Mouse (Mus musculus) ES-E14 (cell line): ENCODE data around the gene Hspa1a. TPM values are rescaled to one million over a fixed set of nuclear protein-coding genes. Genes with fewer than 3 reads are reported as not detected.

ENCODE experiments used
- DNase-seq: peaks from one replicate; pipeline ENCODE4 v3.0.0-alpha.2; 2013; ENCODE audit warnings: low read depth, low spot score
- H3K27ac ChIP-seq: 2 replicates; pipeline ENCODE4 v1.5.1; 2012; ENCODE audit warnings: low read depth, mild to moderate bottlenecking, low read length, moderate library complexity, mixed read lengths; ENCODE audit not compliant: poor library complexity, insufficient read depth, severe bottlenecking
- H3K36me3 ChIP-seq: 2 replicates; pipeline ENCODE4 v1.6.1; 2012; ENCODE audit warnings: mild to moderate bottlenecking, low read length, moderate library complexity, mixed read lengths; ENCODE audit not compliant: control insufficient read depth, poor library complexity, insufficient read depth, severe bottlenecking
- H3K4me1 ChIP-seq, 2 experiments: fragments of 150-350 bp in 1 of 2; sonication (generic) in 1 of 2; 2 replicates each; pipeline ENCODE4 v1.6.1; 2012; ENCODE audit warnings: low read length in 2 of 2, mild to moderate bottlenecking in 1 of 2, mixed read lengths in 1 of 2; ENCODE audit not compliant: control insufficient read depth in 2 of 2, insufficient read depth in 2 of 2, poor library complexity in 1 of 2
- H3K4me3 ChIP-seq, 2 experiments: fragments of 150-350 bp in 1 of 2; sonication (generic) in 1 of 2; 2 replicates each; pipeline ENCODE4 v1.5.1; 2012; ENCODE audit warnings: low read length in 2 of 2, low read depth in 1 of 2, mild to moderate bottlenecking in 1 of 2, mixed read lengths in 1 of 2; ENCODE audit not compliant: insufficient read depth in 1 of 2, poor library complexity in 1 of 2, severe bottlenecking in 1 of 2
- H3K9ac ChIP-seq: 2 replicates; pipeline ENCODE4 v1.6.1; 2012; ENCODE audit warnings: low read depth, mild to moderate bottlenecking, low read length, mixed read lengths; ENCODE audit not compliant: poor library complexity, insufficient read depth, severe bottlenecking
- H3K9me3 ChIP-seq: fragments of 150-350 bp; sonication (generic); 2 replicates; pipeline ENCODE4 v1.6.1; 2012; ENCODE audit warnings: low read depth, mild to moderate bottlenecking, low read length; ENCODE audit not compliant: control insufficient read depth, insufficient read depth
- CHD2 ChIP-seq: IDR thresholded peaks from 2 replicates; pipeline ENCODE4 v1.6.1; 2014; ENCODE audit warnings: mild to moderate bottlenecking, low read depth, low read length, inconsistent platforms
- HCFC1 ChIP-seq: IDR thresholded peaks from 2 replicates; pipeline ENCODE4 v1.6.1; 2012; ENCODE audit warnings: low read length, inconsistent platforms, borderline replicate concordance; ENCODE audit not compliant: insufficient read depth
- MAFK ChIP-seq: IDR thresholded peaks from 2 replicates; pipeline ENCODE4 v1.6.1; 2014; ENCODE audit warnings: mild to moderate bottlenecking, low read depth, low read length, inconsistent platforms; ENCODE audit not compliant: insufficient read depth
- ZC3H11A ChIP-seq: IDR thresholded peaks from 2 replicates; pipeline ENCODE4 v1.6.1; 2012; ENCODE audit warnings: low read depth, mild to moderate bottlenecking, inconsistent platforms, low read length, borderline replicate concordance
- ZNF384 ChIP-seq: IDR thresholded peaks from 2 replicates; pipeline ENCODE4 v1.6.1; 2012; ENCODE audit warnings: low read depth, low read length, inconsistent platforms
- in situ Hi-C, 2 experiments: fragments of 600-800 bp; cut with MboI; formaldehyde crosslinking; loops; one replicate each; pipeline ENCODE4 v1.15.1; 2025; ENCODE audit warnings: low sequenced_read_pairs in 2 of 2, inconsistent platforms in 1 of 2; ENCODE audit not compliant: unreplicated experiment in 2 of 2
- total RNA-seq: library from RNA; depleted of rRNA; stranded (reverse); fragments of 300-350 nt; gene quantifications from 2 replicates; pipeline ENCODE4 v1.2.3, GENCODE M21; 2012

The Hspa1a gene
- total RNA-seq, 1 experiment: 5.9 TPM

GRCm38 (mm10) chr17:35015296-35015695 is 43.3 kb upstream of the Hspa1a start:
- H3K9me3 ChIP-seq: no peaks in the 10 kb centered on the region
- no peak overlapping the region for H3K27ac ChIP-seq
- H3K4me3 ChIP-seq: no peak overlapping the region; a peak in 1 of 4 replicates
- in situ Hi-C loops: loop anchor here in 1 of 2 experiments (25.0 kb wide), 1 partner anchor 97 kb away; the partner anchor contains the start of genes Csnk2b, Gpank1, Ly6g5b and Ly6g5c
- no peak for TF ChIP-seq MAFK
- TF ChIP-seq ZC3H11A: no peak
- no peak for TF ChIP-seq ZNF384
- TF ChIP-seq HCFC1: no peak
- no peak for TF ChIP-seq CHD2
- no peak overlapping the region for H3K9ac ChIP-seq
- H3K36me3 ChIP-seq: peaks cover 64% of the 10 kb centered on the region
- peaks cover 0 to 8% of the 10 kb centered on the region in 2 experiments; a peak in 1 of 4 replicates for H3K4me1 ChIP-seq
- DNase-seq: no peak

- Histone ChIP-seq H3K4me3 (no peak overlapping the region), H3K9ac (no peak overlapping the region), H3K4me1 (peaks cover 0 to 8% of the 10 kb centered on the region in 2 experiments; a peak in 1 of 4 replicates), H3K36me3 (peaks cover 79% of the 10 kb centered on the region), H3K27ac (no peak overlapping the region), H3K9me3 (no peaks in the 10 kb centered on the region)
- DNase-seq: no peak
- TF ChIP-seq MAFK (no peak), CHD2 (no peak), HCFC1 (no peak), ZC3H11A (no peak), ZNF384 (no peak)
- in situ Hi-C loops: loop anchor here in 1 of 2 experiments (25.0 kb wide), 1 partner anchor 99 kb away; the partner anchor contains the start of genes Csnk2b, Gpank1, Ly6g5b and Ly6g5c
Measured at GRCm38 (mm10) chr17:35013221-35013620, 41.3 kb upstream of the Hspa1a start.

GRCm38 (mm10) chr17:35012430-35012829 is 40.5 kb upstream of the Hspa1a start:
- in situ Hi-C loops: loop anchor here in 1 of 2 experiments (25.0 kb wide), 1 partner anchor 100 kb away; the partner anchor contains the start of genes Csnk2b, Gpank1, Ly6g5b and Ly6g5c
- Histone ChIP-seq H3K9me3 (no peaks in the 10 kb centered on the region), H3K9ac (no peak overlapping the region), H3K27ac (no peak overlapping the region), H3K36me3 (peaks cover 84% of the 10 kb centered on the region), H3K4me3 (no peak overlapping the region), H3K4me1 (peaks cover 0 to 8% of the 10 kb centered on the region in 2 experiments; a peak in 1 of 4 replicates)
- TF ChIP-seq CHD2 (no peak), MAFK (no peak)
- DNase-seq: no peak

- TF ChIP-seq ZNF384: no peak
- TF ChIP-seq ZC3H11A: no peak
- TF ChIP-seq CHD2: no peak
- no peak for TF ChIP-seq MAFK
- TF ChIP-seq HCFC1: no peak
- in situ Hi-C loops: loop anchor here in 1 of 2 experiments (25.0 kb wide), 1 partner anchor 101 kb away; the partner anchor contains the start of genes Csnk2b, Gpank1, Ly6g5b and Ly6g5c
- peaks cover 0 to 4% of the 10 kb centered on the region in 2 experiments; a peak in 1 of 4 replicates for H3K4me1 ChIP-seq
- DNase-seq: no peak
- H3K9ac ChIP-seq: no peak overlapping the region
- no peak overlapping the region for H3K27ac ChIP-seq
- H3K36me3 ChIP-seq: peaks cover 83% of the 10 kb centered on the region
- H3K9me3 ChIP-seq: no peaks in the 10 kb centered on the region
- no peak overlapping the region for H3K4me3 ChIP-seq
Measured at GRCm38 (mm10) chr17:35011440-35011839, 39.5 kb upstream of the Hspa1a start.

GRCm38 (mm10) chr17:35009586-35009985 is 37.6 kb upstream of the Hspa1a start:
- TF ChIP-seq HCFC1 (no peak), MAFK (no peak), ZC3H11A (no peak), ZNF384 (no peak), CHD2 (no peak)
- no peak for DNase-seq
- peaks cover 78% of the 10 kb centered on the region for H3K36me3 ChIP-seq
- no peak overlapping the region for H3K9ac ChIP-seq
- H3K4me3 ChIP-seq: no peak overlapping the region
- H3K4me1 ChIP-seq: peaks cover 0 to 4% of the 10 kb centered on the region in 2 experiments; a peak in 1 of 4 replicates
- H3K9me3 ChIP-seq: no peaks in the 10 kb centered on the region
- in situ Hi-C loops: loop anchor here in 1 of 2 experiments (25.0 kb wide), 1 partner anchor 103 kb away; the partner anchor contains the start of genes Csnk2b, Gpank1, Ly6g5b and Ly6g5c
- no peak overlapping the region for H3K27ac ChIP-seq
